Mouse (Mus musculus): Measurements from ENCODE around the gene Csnk1g1. TPM values are rescaled to one million over a fixed set of nuclear protein-coding genes. Genes with fewer than 3 reads are reported as not detected.

The Csnk1g1 gene
- polyA plus RNA-seq, 1 experiment: 1.4 TPM

GRCm38 (mm10) chr9:66078072-66078471, 169.3 kb downstream of the Csnk1g1 start:
- H3K36me3 ChIP-seq (replicated peaks; ENCODE audit: low read length): no peaks in the 10 kb centered on the region
- peaks cover 46% of the 10 kb centered on the region for H3K27me3 ChIP-seq (replicated peaks)
- H3K4me1 ChIP-seq: peaks cover 9% of the 10 kb centered on the region
- TF ChIP-seq FLI1 (IDR thresholded peaks at IDR 0.05; ENCODE audit: low read length) (no peak), GATA1 (IDR thresholded peaks at IDR 0.05; ENCODE audit: borderline replicate concordance, low read length) (no peak)
- peaks cover 14% of the 10 kb centered on the region for H3K9me3 ChIP-seq
- no peak overlapping the region for H3K4me3 ChIP-seq (replicated peaks)

- peaks cover 14% of the 10 kb centered on the region for H3K9me3 ChIP-seq
- peaks cover 42% of the 10 kb centered on the region for H3K27me3 ChIP-seq (replicated peaks)
- TF ChIP-seq GATA1 (IDR thresholded peaks at IDR 0.05; ENCODE audit: borderline replicate concordance, low read length) (no peak), FLI1 (IDR thresholded peaks at IDR 0.05; ENCODE audit: low read length) (no peak)
- H3K36me3 ChIP-seq (replicated peaks; ENCODE audit: low read length): no peaks in the 10 kb centered on the region
- H3K4me3 ChIP-seq (replicated peaks): no peak overlapping the region
- H3K4me1 ChIP-seq: peaks cover 9% of the 10 kb centered on the region
Observed at GRCm38 (mm10) chr9:66078493-66078892, 169.8 kb downstream of the Csnk1g1 start.

DNA sequence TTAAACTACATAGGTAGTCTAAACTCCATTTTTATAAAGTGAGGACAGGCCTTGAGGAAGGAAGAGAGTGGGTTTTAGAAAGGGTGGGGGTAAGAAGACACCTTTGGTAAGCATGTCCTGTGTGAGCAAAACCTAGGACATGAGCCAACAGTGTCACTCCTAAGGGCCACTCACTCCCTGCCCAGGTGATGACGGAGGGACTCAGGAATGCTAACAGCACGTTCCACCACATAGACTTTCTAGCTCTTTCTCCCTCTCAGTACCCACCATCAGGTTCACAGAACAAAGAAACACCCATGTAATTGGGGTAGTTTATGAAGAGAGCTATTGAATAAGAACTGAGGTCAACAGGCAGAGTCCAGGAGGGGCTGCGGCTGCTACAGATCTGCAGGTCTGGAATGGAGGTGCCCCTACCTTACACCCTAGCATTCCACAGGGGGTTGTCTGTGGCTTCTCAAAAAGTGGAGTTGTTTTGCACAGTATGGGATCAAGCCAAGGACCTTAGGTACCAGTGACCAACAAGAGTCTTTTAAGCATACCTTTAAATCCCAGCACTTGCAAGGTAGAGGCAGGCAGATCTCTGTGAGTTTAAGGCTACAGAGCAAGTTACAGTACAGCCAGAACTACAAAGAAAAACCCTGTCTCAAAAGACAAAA, 172.2 kb downstream of the Csnk1g1 start:
- Histone ChIP-seq H3K36me3 (replicated peaks; ENCODE audit: low read length) (peaks cover 7% of the 10 kb centered on the region), H3K4me3 (replicated peaks) (no peak overlapping the region), H3K4me1 (peaks cover 9% of the 10 kb centered on the region), H3K27me3 (replicated peaks) (peaks cover 28% of the 10 kb centered on the region), H3K9me3 (no peaks in the 10 kb centered on the region)
- TF ChIP-seq FLI1 (IDR thresholded peaks at IDR 0.05; ENCODE audit: low read length) (no peak), GATA1 (IDR thresholded peaks at IDR 0.05; ENCODE audit: borderline replicate concordance, low read length) (no peak)

GRCm38 (mm10) chr9:66081999-66082398, 173.3 kb downstream of the Csnk1g1 start:
- TF ChIP-seq GATA1 (IDR thresholded peaks at IDR 0.05; ENCODE audit: borderline replicate concordance, low read length) (no peak), FLI1 (IDR thresholded peaks at IDR 0.05; ENCODE audit: low read length) (no peak)
- Histone ChIP-seq H3K36me3 (replicated peaks; ENCODE audit: low read length) (peaks cover 17% of the 10 kb centered on the region), H3K4me1 (peaks cover 9% of the 10 kb centered on the region), H3K4me3 (replicated peaks) (no peak overlapping the region), H3K9me3 (no peaks in the 10 kb centered on the region), H3K27me3 (replicated peaks) (peaks cover 24% of the 10 kb centered on the region)

DNA sequence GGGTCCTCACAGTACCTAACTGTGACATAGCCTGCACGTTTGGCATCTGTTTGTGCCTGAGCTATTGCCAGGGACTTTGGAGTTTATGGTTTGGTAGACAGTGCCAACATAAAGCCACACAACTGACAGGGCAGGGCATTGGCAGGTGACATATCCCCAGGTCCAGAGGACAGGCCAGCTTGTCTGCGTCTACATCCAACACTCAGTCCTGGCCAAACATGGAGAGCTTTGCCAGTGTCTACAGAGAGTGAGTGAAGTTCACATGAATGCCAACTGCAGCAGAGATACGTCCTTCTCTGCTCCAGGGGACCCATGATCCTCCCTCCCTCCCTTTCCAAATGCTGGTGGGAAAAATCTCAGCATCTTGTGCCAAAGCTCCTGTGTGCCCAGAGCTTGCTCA, 175.4 kb downstream of the Csnk1g1 start:
- H3K36me3 ChIP-seq (replicated peaks; ENCODE audit: low read length): peaks cover 39% of the 10 kb centered on the region
- H3K4me1 ChIP-seq: peaks cover 9% of the 10 kb centered on the region
- no peaks in the 10 kb centered on the region for H3K9me3 ChIP-seq
- TF ChIP-seq GATA1 (IDR thresholded peaks at IDR 0.05; ENCODE audit: borderline replicate concordance, low read length) (no peak), FLI1 (IDR thresholded peaks at IDR 0.05; ENCODE audit: low read length) (no peak)
- no peak overlapping the region for H3K4me3 ChIP-seq (replicated peaks)
- peaks cover 11% of the 10 kb centered on the region for H3K27me3 ChIP-seq (replicated peaks)

DNA sequence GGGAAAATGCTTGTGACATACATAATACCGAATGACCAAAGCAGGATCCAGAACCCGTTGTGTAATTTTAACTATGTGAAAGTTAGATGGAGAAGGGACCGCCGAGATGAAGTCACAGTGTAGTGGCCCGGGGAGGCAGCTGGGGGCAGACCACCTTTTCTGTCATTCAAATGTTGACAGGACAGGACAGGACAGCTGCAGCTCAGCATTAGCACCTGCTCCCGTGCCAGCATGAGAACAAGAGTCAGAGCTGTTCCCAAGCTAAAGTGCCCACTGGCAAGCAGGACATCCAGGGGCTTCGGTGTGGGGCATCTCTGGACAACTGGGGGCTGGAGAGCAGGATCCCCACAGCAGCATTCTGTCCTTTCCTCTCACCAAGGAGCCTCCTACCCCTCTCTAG, 178.3 kb downstream of the Csnk1g1 start:
- TF ChIP-seq FLI1 (IDR thresholded peaks at IDR 0.05; ENCODE audit: low read length) (no peak), GATA1 (IDR thresholded peaks at IDR 0.05; ENCODE audit: borderline replicate concordance, low read length) (no peak)
- H3K4me1 ChIP-seq: peaks cover 7% of the 10 kb centered on the region; the same call in 1 of the 2 replicates
- H3K9me3 ChIP-seq: no peaks in the 10 kb centered on the region
- peaks cover 67% of the 10 kb centered on the region for H3K36me3 ChIP-seq (replicated peaks; ENCODE audit: low read length)
- no peak overlapping the region for H3K4me3 ChIP-seq (replicated peaks)
- no peaks in the 10 kb centered on the region for H3K27me3 ChIP-seq (replicated peaks)

DNA sequence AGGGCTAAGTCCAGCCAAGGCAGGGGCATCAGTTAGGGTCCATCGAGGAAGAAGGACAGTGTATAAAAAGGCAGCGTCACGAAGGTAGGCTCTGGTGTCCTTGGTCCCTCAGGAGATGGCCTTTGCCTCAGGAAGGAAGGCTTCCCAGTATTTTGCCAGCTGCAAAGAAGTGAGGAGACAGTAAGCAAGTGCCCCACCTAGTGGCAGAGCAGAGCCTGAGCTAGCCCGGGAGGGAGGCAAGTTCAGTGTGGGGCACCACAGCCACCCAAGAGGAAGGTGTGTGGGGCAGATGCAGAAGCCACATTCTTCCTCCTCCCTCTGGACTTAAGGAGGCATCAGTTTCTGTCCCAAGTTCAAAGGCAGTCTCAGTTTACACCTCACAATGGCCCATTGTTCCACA, 179.7 kb downstream of the Csnk1g1 start:
- H3K4me3 ChIP-seq (replicated peaks): no peak overlapping the region

DNA sequence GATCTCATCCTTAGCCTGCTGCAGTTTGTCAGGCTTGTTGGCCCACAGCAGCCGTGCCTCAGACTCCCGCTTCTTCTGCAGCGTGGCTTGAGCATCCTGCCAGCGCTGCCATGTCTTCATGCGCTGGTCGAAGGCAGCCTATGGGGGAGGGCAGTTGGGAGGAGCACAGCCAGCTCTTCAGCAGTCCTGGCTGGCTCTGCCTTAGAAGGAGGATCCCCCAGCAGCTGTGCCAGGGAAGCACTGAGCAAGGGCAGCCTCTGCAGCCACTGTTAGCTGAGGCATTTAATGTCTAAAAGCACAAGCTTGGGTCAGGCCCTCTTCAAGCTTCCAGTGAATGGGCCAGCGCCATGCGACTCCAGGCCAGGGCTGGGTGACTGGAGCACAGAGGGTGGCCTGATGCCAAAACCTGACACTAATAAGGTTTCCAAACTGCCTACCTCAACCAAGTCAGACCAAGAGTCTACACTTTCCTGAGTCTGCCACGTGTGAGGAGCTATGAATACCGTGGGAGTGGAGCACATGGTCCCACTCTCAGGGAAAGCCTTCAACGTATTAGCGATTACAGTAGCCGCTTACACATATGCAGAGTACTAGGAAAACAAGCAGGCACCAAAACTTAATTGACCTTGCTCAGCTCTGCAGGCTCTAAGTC, 182.0 kb downstream of the Csnk1g1 start:
- Histone ChIP-seq H3K4me1 (peaks cover 24% of the 10 kb centered on the region), H3K27me3 (replicated peaks) (no peaks in the 10 kb centered on the region), H3K36me3 (replicated peaks; ENCODE audit: low read length) (peaks cover 98% of the 10 kb centered on the region), H3K4me3 (replicated peaks) (no peak overlapping the region), H3K9me3 (no peaks in the 10 kb centered on the region)
- TF ChIP-seq GATA1 (IDR thresholded peaks at IDR 0.05; ENCODE audit: borderline replicate concordance, low read length) (no peak), FLI1 (IDR thresholded peaks at IDR 0.05; ENCODE audit: low read length) (no peak)

More for the DNA sequence above, 179.7 kb downstream of the Csnk1g1 start:
- H3K9me3 ChIP-seq: no peaks in the 10 kb centered on the region
- peaks cover 80% of the 10 kb centered on the region for H3K36me3 ChIP-seq (replicated peaks; ENCODE audit: low read length)
- no peaks in the 10 kb centered on the region for H3K27me3 ChIP-seq (replicated peaks)
- H3K4me1 ChIP-seq: peaks cover 21% of the 10 kb centered on the region
- no peak for TF ChIP-seq GATA1 (IDR thresholded peaks at IDR 0.05; ENCODE audit: borderline replicate concordance, low read length)
- no peak for TF ChIP-seq FLI1 (IDR thresholded peaks at IDR 0.05; ENCODE audit: low read length)

DNA sequence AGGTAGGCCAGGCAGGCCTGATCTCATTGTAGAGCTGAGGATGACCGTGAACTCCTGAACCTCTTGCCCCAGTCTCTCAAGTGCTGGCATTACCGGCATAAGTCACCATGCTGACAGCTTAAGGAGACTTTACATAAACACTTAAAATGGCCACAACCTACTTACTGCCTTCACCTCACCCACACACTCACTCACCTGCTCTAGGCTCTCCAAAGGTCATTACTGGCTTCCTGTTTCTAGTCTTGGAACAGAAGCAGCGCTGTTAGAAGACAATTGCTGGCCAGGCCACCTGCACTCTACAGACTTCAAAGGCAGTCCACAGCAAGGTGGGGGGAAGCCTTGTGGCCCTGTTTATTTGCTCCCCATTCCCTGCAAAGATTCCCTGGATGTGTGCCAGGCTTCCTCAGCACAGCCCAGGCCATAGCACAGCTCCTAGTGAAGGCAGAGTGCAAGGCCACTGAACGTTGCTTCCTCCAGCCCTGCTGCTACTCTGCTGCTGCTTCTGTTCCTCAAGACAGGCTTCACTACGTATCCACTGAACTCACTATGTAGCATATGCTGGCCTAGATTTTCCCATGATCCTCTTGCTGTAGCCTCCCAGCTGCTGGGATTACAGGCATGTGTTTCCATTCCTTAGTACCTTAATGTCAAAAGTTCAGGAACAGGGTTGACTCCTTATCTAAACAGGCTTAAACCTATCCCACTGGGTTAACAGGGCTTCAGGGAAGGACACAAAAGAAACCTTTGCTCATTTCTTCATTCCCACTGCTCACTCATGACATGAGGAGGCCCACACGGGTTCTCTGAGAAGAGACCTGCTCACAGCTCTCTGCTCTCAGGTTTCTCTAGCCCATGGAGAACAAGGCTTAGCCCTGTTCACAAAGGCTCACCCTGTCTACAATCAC, 182.9 kb downstream of the Csnk1g1 start:
- TF ChIP-seq FLI1 (IDR thresholded peaks at IDR 0.05; ENCODE audit: low read length): no peak
- TF ChIP-seq GATA1 (IDR thresholded peaks at IDR 0.05; ENCODE audit: borderline replicate concordance, low read length): no peak
- peaks cover 98% of the 10 kb centered on the region for H3K36me3 ChIP-seq (replicated peaks; ENCODE audit: low read length)
- peaks cover 24% of the 10 kb centered on the region for H3K4me1 ChIP-seq
- no peaks in the 10 kb centered on the region for H3K27me3 ChIP-seq (replicated peaks)
- no peaks in the 10 kb centered on the region for H3K9me3 ChIP-seq
- H3K4me3 ChIP-seq (replicated peaks): no peak overlapping the region

Measured in megakaryocyte, embryonic 14.5 days (primary cell).